Mouse (Mus musculus): ENCODE data around the gene Zfp341.

Zfp341 gene

GRCm38 (mm10) chr2:154676653-154677609 is 63.8 kb downstream of the Zfp341 start:
- peak; percentile 66 for DNase-seq (ENCODE audit: low spot score)

- peak; percentile 53 for DNase-seq (ENCODE audit: low spot score)
These were observed 64.6 kb downstream of the Zfp341 start for GRCm38 (mm10) chr2:154677651-154678139.

- DNase-seq (ENCODE audit: low spot score) = no peak
These were observed 65.9 kb downstream of the Zfp341 start for GRCm38 (mm10) chr2:154678995-154679394.

GRCm38 (mm10) chr2:154680337-154680736 is 67.2 kb downstream of the Zfp341 start:
- no peak for DNase-seq (ENCODE audit: low spot score)

- DNase-seq (ENCODE audit: low spot score) = no peak
These were observed 67.8 kb downstream of the Zfp341 start for GRCm38 (mm10) chr2:154680941-154681340.

- DNase-seq (ENCODE audit: low spot score) = no peak
These were observed 69.6 kb downstream of the Zfp341 start for GRCm38 (mm10) chr2:154682712-154683111.

GRCm38 (mm10) chr2:154684901-154685470 is 71.9 kb downstream of the Zfp341 start:
- no peak for DNase-seq (ENCODE audit: low spot score)

- DNase-seq (ENCODE audit: low spot score) = no peak
These were observed 72.7 kb downstream of the Zfp341 start for GRCm38 (mm10) chr2:154685772-154686171.

GRCm38 (mm10) chr2:154686819-154687218 is 73.7 kb downstream of the Zfp341 start:
- no peak for DNase-seq (ENCODE audit: low spot score)

- DNase-seq (ENCODE audit: low spot score) = no peak
These were observed 76.3 kb downstream of the Zfp341 start for GRCm38 (mm10) chr2:154689391-154689790.

- DNase-seq (ENCODE audit: low spot score) = no peak
These were observed 77.9 kb downstream of the Zfp341 start for GRCm38 (mm10) chr2:154690959-154691358.

GRCm38 (mm10) chr2:154693186-154693940 is 80.3 kb downstream of the Zfp341 start:
- DNase-seq (ENCODE audit: low spot score) = no peak

GRCm38 (mm10) chr2:154693941-154694256 is 80.8 kb downstream of the Zfp341 start:
- no peak for DNase-seq (ENCODE audit: low spot score)

GRCm38 (mm10) chr2:154695690-154696089 is 82.6 kb downstream of the Zfp341 start:
- DNase-seq (ENCODE audit: low spot score) = no peak

Measured in testis, postnatal 14 days (tissue).